ENCODE assay signal across 15 mouse cellular contexts in the genomic region with DNA sequence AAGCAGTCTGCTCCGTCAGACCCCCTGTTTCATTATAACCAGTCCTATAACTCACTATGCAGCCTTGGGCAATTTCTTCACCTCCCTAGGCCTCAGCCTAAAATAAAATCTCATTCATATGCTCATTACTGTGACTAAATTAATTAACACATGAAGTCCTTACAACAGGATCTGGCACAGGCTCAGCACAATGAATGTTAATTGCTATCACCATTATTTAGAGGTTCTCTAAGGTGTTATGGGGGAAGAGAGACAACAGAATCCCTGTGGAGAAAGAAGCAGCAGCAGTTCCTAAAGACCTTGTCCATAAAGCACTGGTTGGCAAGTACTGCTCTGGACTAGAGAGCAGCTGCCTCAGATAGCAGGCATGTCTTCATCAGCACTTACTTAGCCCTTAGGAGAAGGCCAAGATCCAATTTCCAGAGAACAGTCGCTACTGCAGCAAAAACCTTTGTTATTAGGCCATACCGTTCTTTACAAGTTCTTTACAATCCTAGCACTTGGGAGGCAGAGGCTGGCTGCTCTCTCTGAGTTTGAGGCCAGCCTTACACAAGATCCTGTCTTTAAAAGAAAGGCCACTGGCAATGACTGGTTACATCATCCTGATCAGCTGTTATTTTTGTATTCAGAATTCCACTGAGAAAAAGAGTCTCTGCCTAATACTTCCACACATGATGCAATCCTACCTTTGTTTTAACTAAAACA. TPM values are rescaled to one million over a fixed set of nuclear protein-coding genes. Genes with fewer than 3 reads are reported as not detected.
A peak's percentile ranks its signal among the peaks of the same experiment; 100 is the strongest.
DNase-seq lines count a peak whose midpoint lies in the region; ATAC-seq and TF ChIP-seq lines count a peak whose summit lies in the region.
"Had no signal": no experiment of that assay in that cellular context is flagged by ENCODE, and none has a peak within 500 bp of the region (broad histone marks: within the 10 kb centered on the region; RNA-seq: fewer than 3 reads in every experiment).

No protein-coding gene starts in this region.

- H3K4me3 ChIP-seq in liver, adult 2 months (ENCODE audit: insufficient read depth, low read depth, low read length) = no peak overlapping the region
- H3K4me3 ChIP-seq in liver, embryonic 11.5 days (ENCODE audit: low read depth, low read length) = no peak overlapping the region
- no peak overlapping the region for H3K4me3 ChIP-seq in brown adipose tissue, adult 24 weeks (ENCODE audit: insufficient read depth, low read depth, low read length)
- no peak overlapping the region for H3K4me3 ChIP-seq in hindbrain, embryonic 16.5 days (ENCODE audit: low read length)

- no peak for ATAC-seq in liver, embryonic 11.5 days (replicated peaks; ENCODE audit: low FRiP score)
- no peak for ATAC-seq in hindbrain, embryonic 16.5 days

- H3K27me3 ChIP-seq in liver, adult 2 months (ENCODE audit: control insufficient read depth, insufficient read depth, low read length) = no peaks in the 10 kb centered on the region
- H3K27me3 ChIP-seq in liver, embryonic 11.5 days (replicated peaks; ENCODE audit: control insufficient read depth, insufficient read depth, low read length) = no peaks in the 10 kb centered on the region
- no peaks in the 10 kb centered on the region for H3K27me3 ChIP-seq in hindbrain, embryonic 16.5 days (replicated peaks; ENCODE audit: control insufficient read depth, insufficient read depth, low read length)

- no peaks in the 10 kb centered on the region for H3K9me3 ChIP-seq in liver, embryonic 11.5 days (ENCODE audit: control insufficient read depth, low read length)
- no peaks in the 10 kb centered on the region for H3K9me3 ChIP-seq in hindbrain, embryonic 16.5 days (ENCODE audit: control insufficient read depth, low read length)

- no peak overlapping the region for H3K4me2 ChIP-seq in liver, embryonic 11.5 days
- H3K4me2 ChIP-seq in hindbrain, embryonic 16.5 days (ENCODE audit: low read length) = no peak overlapping the region

- WGBS in liver, adult 2 months = 60% methylated on average over 3 of the region's 3 CpGs
- 63% methylated on average over 3 of the region's 3 CpGs for WGBS in liver, embryonic 11.5 days
- WGBS in hindbrain, embryonic 16.5 days = 19% methylated on average over 3 of the region's 3 CpGs

- H3K9ac ChIP-seq in liver, adult 2 months (ENCODE audit: low read depth, low read length) = no peak overlapping the region
- no peak overlapping the region for H3K9ac ChIP-seq in liver, embryonic 11.5 days (ENCODE audit: low read depth, low read length)
- H3K9ac ChIP-seq in hindbrain, embryonic 16.5 days (ENCODE audit: low read depth, low read length) = no peak overlapping the region

- peaks cover 6% of the 10 kb centered on the region for H3K36me3 ChIP-seq in liver, adult 2 months (ENCODE audit: control insufficient read depth, insufficient read depth, low read length)
- H3K36me3 ChIP-seq in liver, embryonic 11.5 days (ENCODE audit: control insufficient read depth, insufficient read depth, low read length) = peaks cover 4% of the 10 kb centered on the region
- H3K36me3 ChIP-seq in hindbrain, embryonic 16.5 days (ENCODE audit: control insufficient read depth, insufficient read depth, low read length) = peaks cover 3% of the 10 kb centered on the region

- no peak for TF ChIP-seq CTCF in liver, adult 2 months (IDR thresholded peaks at IDR 0.05; ENCODE audit: low read depth, low read length)

- no peak for TF ChIP-seq POLR2A in liver, adult 2 months (IDR thresholded peaks at IDR 0.05; ENCODE audit: extremely low read depth, insufficient read depth, low read length)

- H3K4me1 ChIP-seq in liver, adult 2 months (ENCODE audit: control insufficient read depth, insufficient read depth, low read length) = peaks cover 27% of the 10 kb centered on the region
- H3K4me1 ChIP-seq in liver, embryonic 11.5 days (replicated peaks; ENCODE audit: control insufficient read depth, insufficient read depth, low read length) = peaks cover 46% of the 10 kb centered on the region
- H3K4me1 ChIP-seq in brown adipose tissue, adult 24 weeks (ENCODE audit: control insufficient read depth, insufficient read depth, insufficient read length, low read length) = peaks cover 8% of the 10 kb centered on the region
- peaks cover 24% of the 10 kb centered on the region for H3K4me1 ChIP-seq in hindbrain, embryonic 16.5 days (ENCODE audit: control insufficient read depth, insufficient read depth, low read depth, low read length)

- H3K79me2 ChIP-seq in liver, adult 2 months (ENCODE audit: control insufficient read depth, insufficient read depth, low read length) = peaks cover 37% of the 10 kb centered on the region; the same call in 1 of the 2 replicates

- DNase-seq in liver, adult 2 months (ENCODE audit: extremely low read depth, low read depth, low spot score) = peak; percentile 35
- no peak for DNase-seq in liver, embryonic 11.5 days (ENCODE audit: low spot score)
- peak; percentile 78 for DNase-seq in Muller cell, postnatal 12 days (ENCODE audit: inconsistent ontology term)
- DNase-seq in embryo, embryonic 9.5 days (ENCODE audit: extremely low spot score) = no peak
- no peak for DNase-seq in lung, postnatal 14 days
- DNase-seq: cerebellum, adult 8-10 months; heart, postnatal 10 days; kidney, adult 18-20 months; thymus, adult 2 months had no signal

- no peak overlapping the region for H3K27ac ChIP-seq in liver, adult 2 months (replicated peaks; ENCODE audit: insufficient read depth, low read depth, low read length)
- H3K27ac ChIP-seq in liver, embryonic 11.5 days (ENCODE audit: low read depth, low read length) = no peak overlapping the region
- peak overlapping the region; percentile 75 for H3K27ac ChIP-seq in brown adipose tissue, adult 24 weeks (replicated peaks; ENCODE audit: low read depth, low read length)
- H3K27ac ChIP-seq in hindbrain, embryonic 16.5 days (ENCODE audit: low read depth, low read length) = 0 out of 2 replicates have a peak overlapping the region, but pooled peaks have one; percentile 18

RNA-seq across cellular contexts. Expression of a gene that starts 4.6 kb away (rescaled TPM):
- 7.5 and 7.6 TPM in 2 replicates for total RNA-seq in liver, adult 2 months (2014; rRNA removed)
- 2.9 and 3.2 TPM in 2 replicates for polyA plus RNA-seq in liver, adult 2 months (2012; rRNA removed)
- 21.4 and 25.3 TPM in 2 replicates for polyA plus RNA-seq in liver, embryonic 11.5 days (2014; fragmentation: Nextera tagmentation; extraction: Ambion mirVana)
- polyA plus RNA-seq in brown adipose tissue, adult 24 weeks (2012; ENCODE audit: insufficient read depth, insufficient read length, missing spikeins) = 6.4 TPM in 2 replicates
- polyA plus RNA-seq in hindbrain, embryonic 16.5 days (2015; fragmentation: Nextera tagmentation; extraction: Ambion mirVana) = 7.4 and 8.0 TPM in 2 replicates

RNA-seq across cellular contexts. Expression of a gene that starts 20.2 kb away (rescaled TPM):
- not detected in 2 replicates for total RNA-seq in liver, adult 2 months (2014; rRNA removed)
- polyA plus RNA-seq in liver, adult 2 months (2012; rRNA removed) = not detected in 2 replicates
- polyA plus RNA-seq in liver, embryonic 11.5 days (2014; fragmentation: Nextera tagmentation; extraction: Ambion mirVana) = not detected in 2 replicates
- not detected in 2 replicates for polyA plus RNA-seq in brown adipose tissue, adult 24 weeks (2012; ENCODE audit: insufficient read depth, insufficient read length, missing spikeins)
- polyA plus RNA-seq in hindbrain, embryonic 16.5 days (2015; fragmentation: Nextera tagmentation; extraction: Ambion mirVana) = not detected in 2 replicates
- total RNA-seq: gastrocnemius, adult 8-10 months; heart, postnatal 10 days; monocyte, adult 5-6 weeks had no signal
- polyA plus RNA-seq: lung, embryonic 16.5 days; spleen, adult 2 months had no signal

RNA-seq across cellular contexts. Expression of a gene that starts 45.2 kb away (rescaled TPM):
- 9.8 and 10.2 TPM in 2 replicates for total RNA-seq in liver, adult 2 months (2014; rRNA removed)
- polyA plus RNA-seq in liver, adult 2 months (2012; rRNA removed) = 2.7 and 3.0 TPM in 2 replicates
- polyA plus RNA-seq in liver, embryonic 11.5 days (2014; fragmentation: Nextera tagmentation; extraction: Ambion mirVana) = 9.1 and 10.5 TPM in 2 replicates
- 9.3 and 12.4 TPM in 2 replicates for polyA plus RNA-seq in brown adipose tissue, adult 24 weeks (2012; ENCODE audit: insufficient read depth, insufficient read length, missing spikeins)
- polyA plus RNA-seq in hindbrain, embryonic 16.5 days (2015; fragmentation: Nextera tagmentation; extraction: Ambion mirVana) = 4.7 and 5.0 TPM in 2 replicates

RNA-seq across cellular contexts. Expression of a gene that starts 46.8 kb away (rescaled TPM):
- 5.7 and 7.0 TPM in 2 replicates for total RNA-seq in liver, adult 2 months (2014; rRNA removed)
- 9.1 and 16.1 TPM in 2 replicates for polyA plus RNA-seq in liver, adult 2 months (2012; rRNA removed)
- polyA plus RNA-seq in liver, embryonic 11.5 days (2014; fragmentation: Nextera tagmentation; extraction: Ambion mirVana) = 23.3 and 24.2 TPM in 2 replicates
- 2.6 and 4.9 TPM in 2 replicates for polyA plus RNA-seq in brown adipose tissue, adult 24 weeks (2012; ENCODE audit: insufficient read depth, insufficient read length, missing spikeins)
- 25.9 and 27.3 TPM in 2 replicates for polyA plus RNA-seq in hindbrain, embryonic 16.5 days (2015; fragmentation: Nextera tagmentation; extraction: Ambion mirVana)

Comparison
In these comparisons a context has a peak if more than half of its experiments do, and no peak if none do; other contexts are left out.
1. DNase-seq: peak in liver, adult 2 months (single experiment) and Muller cell, postnatal 12 days (single experiment); none in liver, embryonic 11.5 days (single experiment), embryo, embryonic 9.5 days (single experiment) and lung, postnatal 14 days (single experiment).
2. H3K27ac ChIP-seq: peak in brown adipose tissue, adult 24 weeks (single experiment) and hindbrain, embryonic 16.5 days (single experiment); none in liver, adult 2 months (single experiment) and liver, embryonic 11.5 days (single experiment).